Mouse (Mus musculus) neural tube, embryonic 11.5 days (tissue): ENCODE measurements around the gene Igtp. TPM values are rescaled to one million over a fixed set of nuclear protein-coding genes. Genes with fewer than 3 reads are reported as not detected.

Experiments
- polyA plus RNA-seq: library from polyadenylated mRNA; unstranded; fragments of >200 nt; fragmentation: Nextera tagmentation; extraction: Ambion mirVana; gene quantifications from 2 replicates; pipeline ENCODE4 v1.2.1, GENCODE M21; 2014

Gene Igtp
- polyA plus RNA-seq, 1 experiment from 2014 or later: 2.4 TPM

Other genes starting within 250 kb of the Igtp start
- gene Larp1, start 190.5 kb upstream of the Igtp start, polyA plus RNA-seq: 19.8 and 22.7 TPM in 2 replicates
- not detected in 2 replicates for gene Gm12248, start 106.4 kb upstream of the Igtp start, polyA plus RNA-seq
- gene Cnot8, start 95.4 kb upstream of the Igtp start, polyA plus RNA-seq: 112 and 118 TPM in 2 replicates
- gene Gemin5, start 31.0 kb upstream of the Igtp start, polyA plus RNA-seq: 26.4 and 27.6 TPM in 2 replicates
- 123 and 138 TPM in 2 replicates for gene Mrpl22, start 27.9 kb upstream of the Igtp start, polyA plus RNA-seq
- gene Irgm2, start 62 bp downstream of the Igtp start, polyA plus RNA-seq: 0.72 and 1.4 TPM in 2 replicates
- gene 4930438A08Rik, start 75.2 kb downstream of the Igtp start, polyA plus RNA-seq: not detected in 2 replicates
- 15.0 and 17.1 TPM in 2 replicates for gene Zfp692, start 107.5 kb downstream of the Igtp start, polyA plus RNA-seq
- 25.5 and 27.7 TPM in 2 replicates for gene Zfp672, start 130.8 kb downstream of the Igtp start, polyA plus RNA-seq
- 37.0 and 41.4 TPM in 2 replicates for gene Sh3bp5l, start 131.2 kb downstream of the Igtp start, polyA plus RNA-seq
- gene Lypd8, start 179.5 kb downstream of the Igtp start, polyA plus RNA-seq: not detected in 2 replicates
- gene 1810065E05Rik, start 221.6 kb downstream of the Igtp start, polyA plus RNA-seq: not detected in 2 replicates
- gene Gm12253, start 233.0 kb downstream of the Igtp start, polyA plus RNA-seq: not detected in 2 replicates